Mouse (Mus musculus) cerebellum, adult 2 months (tissue): ENCODE measurements around the gene Fcho1.

ENCODE experiments used
- CTCF ChIP-seq: fragments of 200-500 bp; IDR thresholded peaks from 2 replicates; pipeline ENCODE4 v1.5.1; 2011; ENCODE audit warnings: low read depth, mild to moderate bottlenecking, control low read depth, low read length, moderate library complexity, borderline replicate concordance; ENCODE audit not compliant: insufficient read depth
- POLR2A ChIP-seq: fragments of 200-500 bp; IDR thresholded peaks from 2 replicates; pipeline ENCODE4 v1.6.1; 2011; ENCODE audit warnings: low read length, control low read depth, borderline replicate concordance; ENCODE audit not compliant: insufficient read depth

DNA sequence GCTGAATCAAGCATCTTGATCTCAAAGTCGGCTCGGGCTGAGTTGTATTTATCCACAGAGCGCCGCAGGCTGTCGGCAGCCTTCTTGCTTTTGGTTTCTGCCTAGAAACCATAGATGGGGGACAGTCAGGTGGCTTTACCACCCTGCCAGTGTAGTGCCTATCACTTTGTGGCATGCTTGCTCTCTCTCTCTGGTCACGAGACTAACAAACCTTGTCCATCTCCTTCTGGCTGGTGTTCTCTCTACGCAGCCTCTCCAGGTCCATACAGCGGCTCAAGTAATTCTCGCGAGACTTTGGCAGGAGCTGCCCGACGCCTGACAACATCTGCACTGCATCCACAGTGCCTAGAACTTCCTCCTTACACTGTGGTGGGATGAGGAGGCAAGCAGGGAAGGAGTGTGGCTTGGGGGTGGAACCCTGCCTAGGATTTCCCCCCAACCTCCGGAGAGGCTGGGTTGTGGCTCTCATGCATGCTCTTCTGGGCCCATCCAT is 8.9 kb downstream of the Fcho1 start:
- TF ChIP-seq POLR2A (no peak), CTCF (no peak)
